Mouse (Mus musculus) ovary, adult 18-20 months (tissue): ENCODE results near the gene Cadm3.

Experiments
- DNase-seq: peaks from one replicate; pipeline ENCODE4 v3.0.0; 2022; ENCODE audit warnings: low spot score, mixed read lengths

The Cadm3 gene

DNA sequence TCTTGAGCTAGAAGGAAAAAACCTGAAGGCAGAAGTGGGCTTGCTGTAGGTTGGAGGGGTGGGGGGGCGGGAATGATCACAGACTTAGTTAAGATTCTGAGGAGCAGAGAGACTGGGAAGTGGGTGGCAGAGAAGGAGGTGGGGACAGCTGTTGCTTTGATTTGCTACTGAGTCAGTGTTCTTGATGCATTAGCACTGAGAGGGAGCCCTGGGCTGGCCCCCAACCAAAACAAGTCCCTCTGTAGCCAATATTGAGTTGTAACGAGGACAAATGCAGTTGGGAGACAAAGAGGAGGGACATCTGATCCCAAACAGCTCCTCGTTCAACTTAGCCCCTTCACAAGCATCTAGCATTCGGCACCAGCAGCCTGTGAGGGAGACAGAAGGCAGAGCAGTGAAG is 9.7 kb downstream of the Cadm3 start:
- no peak for DNase-seq

DNA sequence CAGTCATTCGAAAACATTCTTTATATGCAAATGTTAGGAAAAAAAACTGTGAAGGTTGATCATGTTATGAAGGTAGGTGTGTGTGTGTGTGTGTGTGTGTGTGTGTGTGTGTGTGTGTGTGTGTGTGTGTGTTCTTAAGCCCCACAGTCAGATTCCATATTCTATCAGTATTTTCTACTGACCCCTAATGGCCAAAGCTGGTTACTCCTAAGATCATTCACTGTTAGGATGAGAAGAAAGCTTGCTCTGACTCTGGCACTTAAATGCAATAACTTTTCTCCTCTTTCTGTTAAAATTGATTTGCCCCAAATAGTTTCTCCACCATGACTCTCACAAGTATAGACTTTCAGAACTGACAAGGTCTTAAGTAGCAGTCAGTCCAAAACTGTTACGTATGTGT is 10.8 kb downstream of the Cadm3 start:
- DNase-seq = no peak

DNA sequence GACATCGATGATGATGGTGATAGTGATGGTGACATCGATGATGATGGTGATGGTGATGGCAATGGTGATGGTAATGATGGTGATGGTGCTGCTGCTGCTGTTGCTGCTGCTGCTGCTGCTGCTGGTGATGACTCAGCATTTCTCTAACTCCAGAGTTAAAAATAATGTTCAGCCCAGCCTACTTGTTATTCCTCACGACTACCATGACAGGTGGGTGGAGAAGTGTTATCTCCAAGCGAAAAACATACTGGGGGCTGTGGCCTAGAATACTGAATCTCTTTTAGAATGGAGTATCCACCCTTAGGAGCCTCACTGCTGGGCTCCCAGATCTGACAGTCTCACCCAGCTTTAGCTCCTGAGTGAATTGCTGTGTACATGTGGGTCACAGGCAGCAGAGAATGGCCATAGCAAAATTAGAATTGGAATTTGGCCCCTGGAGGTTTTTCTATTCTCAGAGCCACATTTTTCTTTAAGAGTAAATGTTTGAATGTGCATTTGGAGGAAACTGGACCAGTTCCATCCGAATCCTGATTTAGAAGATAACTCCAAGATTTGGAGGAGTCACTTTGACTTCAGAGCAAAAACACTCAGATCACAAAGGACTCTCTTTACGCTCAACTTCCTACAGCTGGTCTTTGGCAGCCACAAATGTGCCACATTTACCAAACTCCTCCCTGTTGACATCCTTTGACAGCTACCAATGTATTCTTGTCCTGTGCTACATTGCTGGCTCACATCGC is 12.2 kb downstream of the Cadm3 start:
- DNase-seq = no peak

DNA sequence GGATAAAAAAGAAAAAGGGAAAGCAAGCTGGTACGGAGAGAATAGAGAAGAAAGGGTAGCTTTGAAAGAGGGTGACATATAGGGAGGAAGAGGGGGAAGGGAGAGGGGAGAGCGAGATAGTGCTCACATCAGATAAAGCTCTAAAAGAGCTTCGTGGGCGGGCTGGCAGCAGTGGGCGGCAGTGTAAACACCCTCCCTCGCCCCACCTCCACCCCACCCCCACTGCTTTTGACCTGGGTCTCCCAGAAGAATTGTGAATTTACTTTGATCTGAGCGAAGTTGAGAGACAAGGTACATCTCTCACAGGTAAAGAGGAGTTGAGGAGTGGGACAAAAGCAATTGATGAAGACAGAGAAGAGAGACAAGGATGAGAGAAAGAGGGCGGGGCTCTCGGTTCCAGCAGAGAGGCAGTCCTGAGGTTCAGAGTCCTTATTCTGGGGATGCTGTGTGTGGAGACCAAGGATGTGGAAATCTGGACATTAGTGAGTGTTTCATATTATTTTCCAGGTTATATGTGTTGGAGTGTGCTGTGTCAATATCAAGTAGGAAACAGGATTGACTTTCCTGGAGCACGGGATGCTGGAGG is 17.0 kb downstream of the Cadm3 start, which contains the start of gene Aim2:
Gene Aim2 (plus strand): TSS at position 508 of the 586 bp plus-strand sequence.
- DNase-seq = no peak

DNA sequence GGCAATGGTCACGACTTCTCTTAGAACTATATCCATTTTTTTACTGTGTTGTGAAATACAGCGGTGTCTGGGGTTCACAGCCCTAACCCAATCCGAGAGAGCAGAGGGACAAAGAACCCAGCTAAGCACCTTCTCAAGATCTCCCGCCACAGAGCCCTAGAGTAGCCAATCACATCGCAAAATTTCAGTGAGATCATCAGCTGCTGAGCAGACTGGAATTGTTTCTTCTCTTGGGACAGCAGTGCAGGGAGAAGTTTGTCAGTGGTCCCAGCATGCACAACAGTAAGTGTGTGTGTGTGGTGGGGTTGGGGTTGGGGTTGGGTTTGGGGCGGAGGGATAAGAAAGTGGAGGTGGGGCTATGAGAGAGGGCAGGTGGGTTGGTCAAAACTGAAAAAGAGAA is 17.5 kb downstream of the Cadm3 start:
- no peak for DNase-seq

DNA sequence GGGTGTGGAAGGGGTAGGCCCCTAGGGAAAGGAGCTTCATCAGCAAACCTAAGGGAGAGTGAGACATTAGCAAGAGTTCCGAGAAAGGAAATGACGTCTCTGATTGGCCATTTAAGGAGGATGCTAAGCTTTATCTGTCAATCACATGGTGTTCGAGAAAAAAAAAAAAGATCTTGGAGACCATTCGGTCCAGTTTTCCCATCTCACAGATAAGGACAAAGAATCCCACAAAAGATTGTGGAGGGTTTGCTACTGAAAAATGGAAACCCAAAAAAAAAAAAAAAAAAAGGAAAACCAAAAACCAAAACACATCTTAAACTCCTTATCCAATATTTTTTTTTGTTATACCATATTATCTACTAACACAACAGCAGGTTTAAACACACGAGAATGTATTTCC is 18.3 kb downstream of the Cadm3 start:
- no peak for DNase-seq

DNA sequence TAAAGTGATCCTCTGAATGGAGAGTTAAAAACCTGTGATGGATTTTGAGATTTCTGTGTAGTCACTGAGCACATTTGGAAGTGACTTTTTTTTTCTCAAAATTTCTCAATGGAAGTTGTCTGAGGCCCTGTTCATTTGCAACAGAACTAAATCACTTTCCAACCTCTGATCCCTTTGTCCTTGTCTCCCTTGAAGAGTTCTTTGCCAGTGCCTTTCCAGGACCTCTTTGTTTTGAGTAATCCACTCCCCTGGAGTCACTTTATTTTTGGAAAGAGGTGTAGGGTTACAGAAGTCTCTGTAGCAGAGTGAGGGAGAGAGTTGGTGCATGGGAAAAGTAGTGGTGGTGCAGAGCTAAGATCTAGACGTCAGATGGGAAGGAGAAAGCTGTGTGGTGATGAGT is 19.0 kb downstream of the Cadm3 start:
- no peak for DNase-seq

DNA sequence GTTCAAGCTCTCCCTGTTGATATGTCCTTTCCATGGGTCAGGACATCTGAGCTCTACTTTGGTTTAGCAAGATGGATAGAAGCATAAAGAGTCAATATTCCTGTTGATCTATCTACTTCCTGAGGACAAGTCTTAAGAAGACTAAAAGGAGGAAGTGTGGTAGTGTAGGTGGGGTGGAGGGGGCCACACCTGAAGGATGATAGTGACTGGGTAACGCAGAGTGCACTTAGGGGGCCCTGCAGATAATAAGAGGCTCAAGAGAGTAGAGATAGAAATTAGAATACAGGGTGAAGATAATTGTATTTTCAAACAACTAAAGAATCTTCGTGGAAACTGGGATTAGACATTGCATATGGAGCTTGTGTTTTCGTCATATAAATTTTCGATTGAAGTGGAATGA is 22.4 kb downstream of the Cadm3 start:
- no peak for DNase-seq

DNA sequence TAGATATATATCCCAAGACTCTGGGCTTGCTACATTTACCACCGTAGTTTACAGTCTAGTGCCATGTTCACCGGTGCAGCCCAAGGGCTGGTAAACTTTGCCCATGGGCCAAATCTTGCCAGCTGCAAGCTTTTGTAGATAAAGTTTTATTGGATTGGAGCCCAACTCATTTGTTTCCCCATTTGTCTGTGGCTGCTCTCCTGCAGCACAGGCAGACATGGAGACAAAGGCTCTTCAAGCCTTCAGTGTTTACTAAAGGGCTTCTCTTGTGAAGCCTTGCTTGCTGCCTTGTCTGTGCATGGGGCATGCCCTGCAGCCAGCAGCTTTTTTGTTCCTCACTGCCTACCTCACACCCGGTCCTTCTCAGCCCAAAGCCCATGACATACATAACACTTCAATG is 23.6 kb downstream of the Cadm3 start:
- no peak for DNase-seq

DNA sequence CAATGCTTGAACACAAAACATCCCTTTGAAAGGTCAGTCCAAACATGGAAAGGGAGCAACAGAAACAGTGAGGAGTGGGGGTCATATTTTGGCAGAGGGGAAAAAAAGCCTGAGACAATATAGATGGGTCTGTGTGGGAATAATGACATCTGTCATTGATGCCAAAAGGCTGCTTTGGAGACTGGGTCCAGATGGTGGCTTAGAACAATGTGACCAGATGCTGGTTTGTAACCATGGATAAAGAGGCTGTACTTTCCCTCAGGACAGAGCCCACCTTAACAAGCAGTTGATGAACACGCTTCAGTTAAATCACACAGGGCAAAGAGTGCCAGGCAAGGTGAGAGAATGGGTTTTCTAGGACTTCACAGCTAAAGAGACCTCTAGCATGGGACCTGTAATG is 25.1 kb downstream of the Cadm3 start:
- no peak for DNase-seq

DNA sequence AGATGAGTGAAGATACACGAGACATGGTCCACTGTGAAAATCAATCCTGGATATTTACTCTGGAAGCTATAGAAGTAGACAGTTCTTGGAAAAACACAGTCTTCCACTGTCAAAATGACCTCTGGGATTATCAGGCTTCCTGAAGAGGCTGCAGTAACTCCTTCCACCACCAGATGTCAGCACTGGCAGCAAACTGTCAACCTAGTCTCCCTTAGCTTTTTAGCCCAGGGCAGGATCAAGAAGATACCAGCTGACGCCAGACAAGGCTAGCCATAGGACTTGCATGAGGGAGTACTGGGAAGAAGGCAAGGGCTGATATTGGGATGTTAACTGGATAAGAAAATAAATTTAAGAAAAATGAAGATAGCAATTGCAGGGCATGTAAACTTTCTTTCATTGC is 28.0 kb downstream of the Cadm3 start:
- no peak for DNase-seq

DNA sequence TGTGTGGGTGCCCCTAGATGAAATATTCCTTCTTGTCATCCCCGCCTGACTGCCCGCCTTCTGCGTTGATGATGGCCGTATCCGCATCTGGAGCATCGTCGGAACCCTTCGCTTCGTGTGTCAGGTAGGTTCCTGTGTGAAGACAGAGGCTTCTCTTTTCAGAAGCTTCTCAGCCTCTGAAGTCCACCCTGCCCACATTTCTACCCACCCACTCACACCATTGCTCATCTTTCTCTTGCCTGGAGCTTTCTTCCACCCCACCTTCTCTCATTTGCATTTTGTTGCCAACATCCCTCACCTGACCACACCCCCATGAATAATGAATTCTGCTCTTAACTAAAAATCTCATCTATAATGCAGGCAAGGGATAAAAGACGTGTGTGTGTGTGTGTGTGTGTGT is 30.5 kb downstream of the Cadm3 start:
- DNase-seq = no peak

DNA sequence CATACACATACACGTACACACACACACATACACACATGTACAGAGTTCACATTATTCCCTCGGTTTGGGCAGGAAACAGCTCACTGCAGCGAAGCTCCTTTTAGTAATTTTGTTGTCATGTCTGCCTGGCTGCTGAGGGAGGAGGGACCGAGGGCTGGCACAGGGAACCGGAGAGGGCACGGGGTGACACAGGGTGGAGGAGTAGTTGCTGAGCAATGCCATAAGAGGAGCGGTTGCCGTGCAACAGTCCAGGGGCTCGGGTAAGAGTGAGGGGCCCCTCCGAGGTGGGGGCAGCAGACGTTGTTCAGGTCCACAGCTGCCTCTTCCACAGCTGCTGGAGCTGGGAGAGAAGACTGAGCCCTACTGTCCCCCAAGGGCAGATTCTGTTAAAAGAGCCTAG is 31.6 kb downstream of the Cadm3 start:
- no peak for DNase-seq

DNA sequence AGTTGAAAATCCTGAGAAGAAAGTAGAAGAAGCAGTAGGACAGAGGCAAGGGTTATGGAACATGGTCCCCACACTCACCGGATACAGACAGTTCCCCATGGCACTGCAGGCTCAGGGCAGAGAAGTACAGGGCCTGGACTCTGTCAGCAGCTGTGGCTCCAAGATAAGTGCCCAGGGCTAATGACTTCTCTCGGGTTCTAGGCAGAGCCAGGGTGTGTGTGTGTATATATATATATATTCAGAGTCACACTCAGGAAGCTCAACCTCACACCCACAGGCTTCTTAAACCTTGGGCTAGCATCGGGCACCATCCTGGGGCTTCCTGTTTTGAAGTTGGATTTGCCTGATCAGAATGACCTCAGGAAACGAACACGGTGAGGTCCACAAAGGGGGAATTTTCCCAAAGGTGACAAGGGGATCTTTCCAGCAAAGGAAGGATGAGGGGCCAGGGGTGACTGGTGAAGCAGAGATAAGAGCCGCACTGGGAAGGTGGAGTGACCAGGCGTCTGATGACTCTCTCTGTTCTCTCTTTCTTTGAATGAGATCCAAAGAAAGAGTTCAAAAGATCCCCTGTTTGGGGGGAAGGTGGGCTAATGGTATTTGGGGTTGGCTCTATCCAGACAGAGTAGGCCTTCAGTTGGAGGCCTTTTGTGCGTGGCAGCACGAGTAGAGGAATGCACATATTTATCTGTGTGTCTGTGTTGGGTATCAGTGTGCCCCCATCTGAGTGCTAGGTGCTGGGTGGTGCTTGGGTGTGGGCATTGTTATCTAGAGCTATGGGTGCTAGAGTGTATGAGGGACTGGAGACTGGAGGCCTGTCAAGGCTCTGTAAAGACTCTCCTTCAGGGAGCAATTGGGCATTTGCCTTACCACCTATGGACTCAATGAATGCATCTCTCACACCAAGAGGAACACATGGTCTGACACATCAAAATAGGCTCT is 33.9 kb downstream of the Cadm3 start, which contains the start of gene Ackr1:
Gene Ackr1 (minus strand): TSS at position 439 of the 942 bp plus-strand sequence.
- DNase-seq = no peak

DNA sequence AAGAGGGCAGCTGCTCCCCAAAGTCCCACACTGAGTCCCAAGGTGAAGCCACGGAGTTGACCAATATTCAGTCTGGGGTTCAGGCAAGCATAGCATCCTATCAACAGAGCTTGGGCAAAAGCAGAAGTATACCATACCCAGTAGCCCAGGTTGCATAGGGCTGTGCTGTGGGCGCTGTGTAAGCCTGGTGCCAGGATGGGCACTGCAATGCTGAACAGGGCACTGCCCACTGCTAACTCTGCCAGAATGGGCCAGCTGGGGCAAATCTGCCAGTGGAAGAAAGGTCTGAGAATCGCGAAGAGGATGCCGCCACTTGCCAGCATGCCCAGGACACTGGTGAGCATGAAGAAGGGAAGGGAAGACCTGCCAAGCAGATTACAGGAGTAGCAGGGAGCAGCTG is 35.1 kb downstream of the Cadm3 start:
- DNase-seq = no peak

DNA sequence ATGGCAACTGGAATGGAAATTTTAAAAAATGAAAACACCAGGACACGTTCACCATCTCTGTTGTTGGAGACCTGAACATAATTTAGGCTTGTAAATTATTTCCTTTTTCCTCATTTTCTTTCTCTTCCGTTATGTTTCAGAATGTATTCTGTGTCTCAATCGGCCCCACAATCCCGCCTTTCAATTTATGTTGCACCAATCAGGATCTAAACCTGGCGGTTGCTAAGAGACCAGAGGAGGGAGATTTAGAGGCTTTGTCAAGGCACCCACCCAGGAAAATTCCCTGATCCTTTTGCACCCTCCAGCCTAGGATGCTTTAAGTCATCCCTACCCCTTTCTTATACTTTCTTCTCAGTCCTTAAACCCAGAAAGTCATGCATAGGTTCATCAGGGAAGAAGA is 37.8 kb downstream of the Cadm3 start:
- no peak for DNase-seq

DNA sequence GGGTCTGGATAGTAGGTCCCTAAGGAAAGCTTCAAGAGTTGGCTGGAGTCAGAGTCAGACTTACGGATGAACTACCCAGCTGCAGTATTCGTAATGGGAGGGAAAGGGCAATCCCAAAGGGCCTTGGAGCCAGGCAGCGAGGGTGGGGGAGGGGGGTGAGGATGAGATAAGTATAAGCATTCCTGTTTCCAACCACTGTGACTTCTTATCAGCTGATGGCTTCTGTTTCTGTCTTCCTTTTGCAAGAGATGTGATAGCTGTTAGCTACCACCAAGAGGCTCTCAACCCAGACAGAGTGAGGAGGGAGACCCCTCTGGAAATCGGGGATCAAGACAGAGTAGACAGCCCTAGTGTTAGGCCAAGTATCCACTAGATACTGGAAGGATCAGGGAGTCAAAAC is 38.3 kb downstream of the Cadm3 start:
- DNase-seq = no peak

DNA sequence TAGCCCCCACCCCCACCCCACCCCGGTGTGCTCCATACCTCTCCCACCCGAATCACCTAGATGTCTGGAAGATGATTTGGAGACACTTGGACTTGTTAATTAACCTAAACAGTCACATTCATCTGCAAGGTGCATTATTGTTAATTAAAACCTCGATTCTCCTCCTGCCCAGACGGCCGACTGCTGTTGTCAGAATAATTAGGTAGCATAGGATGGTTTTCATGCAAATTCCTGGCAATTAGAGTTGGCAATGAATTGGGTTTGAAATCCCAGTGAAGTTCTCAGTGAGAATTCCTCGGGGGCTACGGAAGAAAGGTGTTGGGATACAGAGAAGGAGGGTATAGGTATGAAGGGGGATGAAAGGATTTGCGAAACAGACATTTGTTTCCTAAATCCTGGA is 39.0 kb downstream of the Cadm3 start:
- DNase-seq = no peak

DNA sequence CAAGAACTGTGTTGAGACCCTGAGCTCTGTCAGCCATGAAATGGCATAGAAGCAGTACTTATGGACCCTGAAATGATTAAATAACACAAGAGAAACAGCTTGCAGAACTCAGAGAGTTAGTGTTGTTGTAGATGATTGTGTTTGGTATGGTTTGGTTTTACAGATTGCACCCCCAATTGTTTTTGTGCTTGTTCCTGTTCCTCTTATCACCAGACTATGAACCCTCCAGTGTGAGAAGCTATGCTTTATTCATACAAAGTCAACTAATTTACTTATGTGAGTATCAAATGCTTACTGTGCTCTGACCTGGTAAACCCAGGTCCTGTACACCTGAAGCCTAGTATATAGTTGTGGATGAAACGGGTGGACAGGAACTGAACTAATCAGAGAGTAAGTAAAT is 40.9 kb downstream of the Cadm3 start:
- no peak for DNase-seq

DNA sequence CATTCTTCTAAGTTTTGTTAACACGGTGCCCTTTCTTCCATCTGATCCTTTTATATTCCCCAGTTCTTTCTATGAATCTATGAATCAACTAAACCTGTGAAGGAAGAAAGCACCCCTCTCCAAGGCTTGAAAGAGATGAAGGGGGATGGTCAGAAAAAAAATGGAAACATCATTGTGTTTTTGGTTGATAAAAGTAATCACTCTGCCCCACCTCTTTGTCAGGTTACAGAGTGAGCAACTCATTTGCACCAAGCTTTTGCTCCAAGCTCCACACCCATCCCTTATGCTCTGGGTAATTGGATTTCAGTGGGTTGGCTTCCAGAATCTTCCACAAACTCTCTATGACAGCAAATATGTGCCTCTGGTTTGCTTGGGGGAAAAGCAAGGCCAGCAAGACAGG is 42.1 kb downstream of the Cadm3 start:
- DNase-seq = no peak

DNA sequence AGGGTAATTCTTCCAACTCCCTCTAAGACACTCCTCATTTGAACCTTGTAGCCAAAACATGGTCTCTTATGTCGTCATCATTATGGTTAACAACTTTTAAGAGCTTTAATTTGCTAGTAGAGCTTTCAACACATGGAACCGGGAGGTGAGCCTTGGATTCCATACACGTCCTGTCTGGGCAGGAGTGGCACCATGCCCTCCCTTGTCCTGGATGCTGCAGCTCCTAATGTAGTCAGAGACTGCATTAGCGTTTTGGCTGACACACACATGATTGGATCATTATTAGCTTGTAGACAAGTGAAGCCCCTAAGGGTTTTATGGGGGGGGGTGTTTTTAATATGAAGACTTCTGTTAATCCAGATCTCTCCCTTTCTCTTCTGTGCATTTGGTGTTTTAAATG is 42.5 kb downstream of the Cadm3 start:
- no peak for DNase-seq

DNA sequence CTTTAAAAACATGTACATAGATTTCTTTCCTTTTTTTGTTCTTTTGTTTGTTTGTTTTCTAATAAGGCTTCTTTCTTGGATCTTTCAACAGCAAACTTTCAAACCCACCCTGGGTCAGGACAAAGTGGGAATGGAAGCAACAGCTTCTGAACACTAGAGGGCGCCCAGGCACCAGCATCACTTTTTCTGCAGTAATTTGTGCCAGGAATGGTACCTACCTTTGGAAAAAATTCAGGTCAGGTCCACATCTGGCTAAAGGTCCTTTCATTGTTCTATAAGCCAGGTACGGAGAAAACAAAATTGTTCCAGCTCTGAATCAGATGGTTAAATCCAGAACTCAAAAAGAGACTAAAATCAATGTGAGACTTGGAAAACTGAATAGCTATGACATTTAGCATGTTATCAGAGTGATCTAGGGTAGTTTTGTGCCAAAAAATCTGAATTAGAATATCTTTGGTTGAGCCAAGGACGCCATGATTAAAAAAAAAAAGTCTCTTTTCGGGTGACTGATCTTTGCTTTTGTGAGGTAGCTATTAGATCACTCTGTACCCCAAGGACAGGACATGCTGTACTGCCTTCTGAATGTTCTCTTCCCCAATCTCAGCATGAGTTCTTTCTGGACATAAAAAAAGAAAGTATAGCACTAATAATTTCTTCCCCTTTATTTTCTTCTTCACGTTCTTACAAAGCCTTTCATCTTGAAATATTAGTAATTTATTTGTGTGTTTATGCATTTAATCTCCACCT is 43.5 kb downstream of the Cadm3 start:
- no peak for DNase-seq
